Mouse (Mus musculus): ENCODE measurements around the gene Gpr39.

Gpr39 gene

GRCm38 (mm10) chr1:125808426-125808825, 131.6 kb downstream of the Gpr39 start:
- DNase-seq (ENCODE audit: low spot score in 2 of 2), result peak in 1 of 2 experiments; percentile 4

- DNase-seq (ENCODE audit: low spot score in 2 of 2), result no peak
Observed at GRCm38 (mm10) chr1:125813141-125813782, 136.5 kb downstream of the Gpr39 start.

- no peak for DNase-seq (ENCODE audit: low spot score in 2 of 2)
Observed at GRCm38 (mm10) chr1:125821101-125821500, 144.3 kb downstream of the Gpr39 start.

- no peak for DNase-seq (ENCODE audit: low spot score in 2 of 2)
Observed at GRCm38 (mm10) chr1:125823611-125824010, 146.8 kb downstream of the Gpr39 start.

GRCm38 (mm10) chr1:125837507-125837906, 160.7 kb downstream of the Gpr39 start:
- DNase-seq (ENCODE audit: low spot score in 2 of 2), result no peak

- DNase-seq (ENCODE audit: low spot score in 2 of 2), result no peak
Observed at GRCm38 (mm10) chr1:125839746-125840392, 163.1 kb downstream of the Gpr39 start.

- DNase-seq (ENCODE audit: low spot score in 2 of 2), result no peak
Observed at GRCm38 (mm10) chr1:125854646-125855045, 177.9 kb downstream of the Gpr39 start.

- no peak for DNase-seq (ENCODE audit: low spot score in 2 of 2)
Observed at GRCm38 (mm10) chr1:125858631-125859030, 181.8 kb downstream of the Gpr39 start.

- DNase-seq (ENCODE audit: low spot score in 2 of 2), result no peak
Observed at GRCm38 (mm10) chr1:125870056-125870455, 193.3 kb downstream of the Gpr39 start.

- DNase-seq (ENCODE audit: low spot score in 2 of 2), result no peak
Observed at GRCm38 (mm10) chr1:125893158-125893557, 216.4 kb downstream of the Gpr39 start.

- peak; percentile 8 to 15 for DNase-seq (ENCODE audit: low spot score in 2 of 2)
Observed at GRCm38 (mm10) chr1:125910211-125910870, 233.5 kb downstream of the Gpr39 start.

GRCm38 (mm10) chr1:125910871-125911265, 234.1 kb downstream of the Gpr39 start:
- DNase-seq (ENCODE audit: low spot score in 2 of 2), result no peak

GRCm38 (mm10) chr1:125911337-125911900, 234.6 kb downstream of the Gpr39 start:
- peak; percentile 19 to 26 for DNase-seq (ENCODE audit: low spot score in 2 of 2)

- DNase-seq (ENCODE audit: low spot score in 2 of 2), result peak; percentile 26 to 29
Observed at GRCm38 (mm10) chr1:125911901-125912445, 235.2 kb downstream of the Gpr39 start.

GRCm38 (mm10) chr1:125912601-125913600, 236.1 kb downstream of the Gpr39 start, which contains the start of gene Lypd1:
TSS of gene Lypd1 (minus strand) at chr1:125913101.
- DNase-seq (ENCODE audit: low spot score in 2 of 2), result no peak

GRCm38 (mm10) chr1:125920696-125921095, 243.9 kb downstream of the Gpr39 start:
- DNase-seq (ENCODE audit: low spot score in 2 of 2), result no peak

- DNase-seq (ENCODE audit: low spot score in 2 of 2), result no peak
Observed at GRCm38 (mm10) chr1:125923062-125923461, 246.3 kb downstream of the Gpr39 start.
